Mouse (Mus musculus) bone marrow, adult 2 months (tissue): ENCODE results near the gene Thap12. TPM values are rescaled to one million over a fixed set of nuclear protein-coding genes. Genes with fewer than 3 reads are reported as not detected.

Experiments
- H3K27ac ChIP-seq: fragments of 200-500 bp; 2 replicates; pipeline ENCODE4 v1.5.1; 2012; ENCODE audit warnings: low read depth, mild to moderate bottlenecking, control low read depth, inconsistent platforms, low read length; ENCODE audit not compliant: control insufficient read depth, poor library complexity, insufficient read depth
- H3K4me1 ChIP-seq: fragments of 200-500 bp; 2 replicates; pipeline ENCODE4 v1.6.1; 2011; ENCODE audit warnings: low read length; ENCODE audit not compliant: control insufficient read depth, insufficient read depth
- H3K4me3 ChIP-seq: fragments of 200-500 bp; replicated peaks from 2 replicates; pipeline ENCODE3; 2011; ENCODE audit warnings: mild to moderate bottlenecking, low read depth, low read length, control low read depth; ENCODE audit not compliant: control insufficient read depth
- CTCF ChIP-seq: fragments of 200-500 bp; IDR thresholded peaks from 2 replicates; pipeline ENCODE4 v1.5.1; 2011; ENCODE audit warnings: low read length, control low read depth; ENCODE audit not compliant: control insufficient read depth, insufficient read depth
- POLR2A ChIP-seq: fragments of 200-500 bp; IDR thresholded peaks from 2 replicates; pipeline ENCODE4 v1.6.1; 2011; ENCODE audit warnings: low read depth, mild to moderate bottlenecking, control low read depth, low read length, borderline replicate concordance; ENCODE audit not compliant: control insufficient read depth
- WGBS: fragments of 180-500 bp; shearing (Covaris S2); methylation state at CpG from one replicate; pipeline ENCODE4 v1.1.7; 2018; 5-methylcytosine and 5-hydroxymethylcytosine counted together
- polyA plus RNA-seq: library from polyadenylated mRNA; stranded (reverse); fragments of >200 nt; gene quantifications from 2 replicates; pipeline ENCODE4 v1.2.4, GENCODE M21; 2011; ENCODE audit warnings: low replicate concordance; ENCODE audit not compliant: missing spikeins, insufficient read depth, insufficient read length

The Thap12 gene
- polyA plus RNA-seq, 1 experiment: 9.0 TPM

DNA sequence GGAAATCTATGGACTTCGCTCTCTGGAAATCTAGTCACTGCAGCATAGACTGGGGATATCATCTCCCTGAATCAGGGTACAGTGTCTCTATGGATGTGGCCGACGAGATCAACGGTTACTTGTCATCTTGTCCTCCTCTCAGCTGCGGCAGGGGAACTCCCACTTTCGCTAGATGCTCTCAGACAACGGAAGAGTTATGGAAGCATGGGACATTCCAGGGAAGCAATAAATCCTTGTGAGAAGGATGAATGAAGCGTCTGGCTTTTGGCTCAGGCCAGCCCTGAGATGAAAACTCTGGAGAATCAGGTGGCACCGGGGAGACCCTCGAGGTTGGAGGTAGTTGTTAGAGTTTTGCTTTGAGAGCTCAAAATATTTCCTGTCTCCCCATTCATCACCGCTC, 53.1 kb downstream of the Thap12 start:
- Histone ChIP-seq H3K4me1 (no peaks in the 10 kb centered on the region), H3K4me3 (no peak overlapping the region), H3K27ac (no peak overlapping the region)
- 75% methylated on average over 11 of the region's 11 CpGs for WGBS
- TF ChIP-seq POLR2A: no peak
- TF ChIP-seq CTCF: no peak

DNA sequence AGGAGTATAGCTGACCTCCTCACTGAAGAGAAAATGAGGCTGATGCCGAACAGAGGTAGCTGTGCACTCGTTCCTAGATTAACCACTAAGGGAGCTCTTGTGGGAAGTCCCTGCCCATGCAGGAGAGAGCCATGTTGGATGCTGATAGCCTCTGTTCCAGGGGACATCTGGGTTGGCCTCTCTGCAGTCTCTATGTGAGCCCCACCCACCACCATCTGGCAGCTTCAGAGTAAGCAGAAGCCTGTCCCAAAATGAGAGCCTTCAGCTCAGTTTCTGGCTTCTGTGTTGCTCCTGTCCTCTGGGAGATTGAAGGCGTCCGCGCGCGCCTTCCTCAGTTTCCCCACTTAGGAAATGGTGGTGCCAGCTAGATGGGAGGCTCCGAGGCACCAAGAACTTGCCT, 53.7 kb downstream of the Thap12 start:
- 79% methylated on average over 8 of the region's 8 CpGs for WGBS
- TF ChIP-seq CTCF (no peak), POLR2A (no peak)
- H3K4me3 ChIP-seq: no peak overlapping the region
- no peak overlapping the region for H3K27ac ChIP-seq
- no peaks in the 10 kb centered on the region for H3K4me1 ChIP-seq

DNA sequence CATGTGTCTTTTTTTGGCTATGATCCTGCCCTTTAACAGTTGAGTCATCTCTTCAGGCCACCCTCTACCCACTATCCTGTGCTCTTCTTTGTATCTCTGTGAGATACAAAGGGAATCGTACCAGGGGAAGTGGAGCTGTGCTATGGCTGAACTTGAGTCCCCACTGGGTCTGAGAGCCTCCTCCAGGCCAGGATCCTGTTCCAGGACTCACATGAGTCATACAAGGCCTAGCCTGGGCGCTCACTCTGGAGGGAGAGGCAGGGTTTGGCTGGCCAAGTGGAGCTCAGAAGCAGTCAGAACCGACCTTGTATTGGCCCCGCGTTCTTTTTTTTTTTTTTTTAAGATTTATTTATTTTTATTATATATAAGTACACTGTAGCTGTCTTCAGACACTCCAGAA, 57.2 kb downstream of the Thap12 start:
- Histone ChIP-seq H3K27ac (no peak overlapping the region), H3K4me3 (no peak overlapping the region), H3K4me1 (no peaks in the 10 kb centered on the region)
- WGBS: 78% methylated on average over 5 of the region's 5 CpGs
- TF ChIP-seq POLR2A (no peak), CTCF (no peak)

DNA sequence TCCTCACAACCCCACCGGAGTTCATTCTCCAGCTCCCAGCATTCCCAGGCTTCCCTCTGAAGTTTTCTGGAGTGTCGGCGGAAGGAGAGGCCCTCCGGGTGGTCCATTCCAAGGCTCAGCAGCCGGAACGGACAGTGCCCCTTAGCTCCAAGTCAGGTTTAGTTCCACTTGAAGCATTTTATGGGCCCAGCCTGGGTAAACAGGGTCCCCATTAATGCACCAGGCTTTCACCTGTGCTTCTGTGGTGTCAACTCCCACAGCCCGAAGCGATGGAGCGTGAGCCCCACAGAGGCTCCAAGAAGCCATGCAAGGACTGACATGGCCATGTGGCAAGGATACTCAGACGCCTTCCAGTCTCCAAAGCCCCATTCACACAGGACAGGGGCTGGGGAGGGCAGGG, 61.0 kb downstream of the Thap12 start:
- Histone ChIP-seq H3K4me3 (no peak overlapping the region), H3K27ac (no peak overlapping the region), H3K4me1 (no peaks in the 10 kb centered on the region)
- no peak for TF ChIP-seq POLR2A
- no peak for TF ChIP-seq CTCF
- 88% methylated on average over 10 of the region's 10 CpGs for WGBS

DNA sequence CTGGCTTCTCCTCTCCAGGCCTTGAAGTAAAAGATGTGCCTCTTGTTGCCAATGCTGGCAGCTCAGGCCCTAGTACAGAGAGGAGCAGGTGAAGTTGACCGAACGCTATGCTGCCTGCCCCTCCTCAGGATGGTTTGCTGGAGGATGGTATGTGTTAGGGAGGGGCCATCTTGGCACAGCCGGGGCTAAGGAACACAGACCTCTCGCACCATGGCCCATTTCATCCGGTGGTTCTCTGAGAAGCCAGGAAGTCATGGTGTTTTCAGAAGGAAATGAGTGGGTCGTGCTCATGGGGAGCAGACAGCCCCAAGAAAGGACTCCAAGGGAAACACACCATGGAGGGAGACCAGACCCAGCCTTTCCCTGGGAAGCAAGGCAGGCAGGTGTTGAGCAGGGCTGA, 64.4 kb downstream of the Thap12 start:
- 30% methylated on average over 6 of the region's 6 CpGs for WGBS
- Histone ChIP-seq H3K4me3 (no peak overlapping the region), H3K27ac (no peak overlapping the region), H3K4me1 (no peaks in the 10 kb centered on the region; the same call in 1 of the 2 replicates)
- no peak for TF ChIP-seq CTCF
- no peak for TF ChIP-seq POLR2A

Other genes with a start within 250 kb of the Thap12 start
- 5.9 and 24.3 TPM in 2 replicates for gene Lrrc32, start 213.8 kb upstream of the Thap12 start, polyA plus RNA-seq
- 15.0 and 17.0 TPM in 2 replicates for gene Emsy, start 46.3 kb upstream of the Thap12 start, polyA plus RNA-seq
- gene Wnt11, start 132.0 kb downstream of the Thap12 start, polyA plus RNA-seq: 1.5 TPM in 1 of 2 replicates, not detected in the other